Mouse (Mus musculus) cerebellum, adult (tissue): ENCODE data around the gene Exoc3l4.

Experiments used
- ATAC-seq: cut with Nextera tagmentation; 2 replicates; pipeline ENCODE4 v1.9.2; 2017; ENCODE audit warnings: mild to moderate bottlenecking, moderate library complexity, mixed read lengths; ENCODE audit not compliant: insufficient number of reproducible peaks, low FRiP score, low TSS enrichment

Gene Exoc3l4

DNA sequence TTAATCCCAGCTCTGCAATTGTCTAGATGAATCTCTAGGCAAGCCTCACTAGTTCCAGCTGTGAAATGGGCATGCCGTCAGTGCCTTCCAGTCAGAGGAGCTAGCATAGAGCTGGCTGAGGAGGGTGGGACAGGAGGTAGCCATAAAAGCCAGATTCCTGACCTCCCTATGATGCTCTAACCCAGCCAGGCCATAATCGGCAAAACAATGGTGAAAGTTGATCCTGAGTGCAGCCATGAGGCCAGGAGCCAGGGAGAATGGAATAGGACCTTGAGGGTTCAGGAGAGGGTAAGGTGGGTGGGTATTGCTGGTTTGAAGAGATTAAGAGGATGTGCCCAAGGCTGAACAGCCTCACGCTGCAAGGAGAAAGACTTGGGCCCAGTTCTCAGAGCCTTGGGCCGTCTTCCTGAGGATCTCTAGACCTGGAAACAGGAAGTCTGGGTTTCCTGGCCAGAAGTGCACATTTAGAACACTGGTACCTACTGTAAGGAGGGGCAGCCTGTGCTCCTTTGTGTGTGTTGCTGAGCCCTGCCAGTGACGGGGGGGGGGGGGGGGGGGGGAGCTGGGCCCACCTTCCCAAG, 16.0 kb downstream of the Exoc3l4 start:
- no peak for ATAC-seq

DNA sequence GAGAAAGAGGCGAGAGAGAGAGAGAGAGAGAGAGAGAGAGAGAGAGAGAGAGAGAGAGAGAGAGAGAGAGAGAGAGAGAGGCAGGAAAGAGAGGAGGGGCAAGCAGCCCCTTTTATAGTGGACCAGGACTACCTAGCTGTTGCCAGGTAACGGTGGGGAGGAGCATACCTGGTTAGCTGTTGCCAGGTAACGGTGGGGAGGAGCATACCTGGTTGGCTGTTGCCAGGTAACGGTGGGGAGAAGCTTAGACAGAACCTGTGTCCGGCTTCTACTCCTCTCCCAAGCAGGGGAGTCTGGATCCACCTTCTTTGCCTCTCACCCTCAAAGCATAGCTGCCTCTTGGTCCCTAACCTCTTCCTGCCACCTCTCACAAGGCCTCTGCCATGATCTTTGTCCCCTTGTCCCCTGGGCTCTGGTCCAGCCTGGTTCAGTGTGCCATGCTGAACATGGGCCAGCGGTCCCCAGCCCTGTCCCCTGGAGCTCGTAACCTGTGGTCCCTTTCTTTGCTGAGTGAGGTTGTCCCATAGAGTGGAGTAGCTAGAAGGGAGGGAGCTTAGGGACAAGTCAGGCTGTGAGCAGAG, 17.4 kb downstream of the Exoc3l4 start:
- no peak for ATAC-seq

DNA sequence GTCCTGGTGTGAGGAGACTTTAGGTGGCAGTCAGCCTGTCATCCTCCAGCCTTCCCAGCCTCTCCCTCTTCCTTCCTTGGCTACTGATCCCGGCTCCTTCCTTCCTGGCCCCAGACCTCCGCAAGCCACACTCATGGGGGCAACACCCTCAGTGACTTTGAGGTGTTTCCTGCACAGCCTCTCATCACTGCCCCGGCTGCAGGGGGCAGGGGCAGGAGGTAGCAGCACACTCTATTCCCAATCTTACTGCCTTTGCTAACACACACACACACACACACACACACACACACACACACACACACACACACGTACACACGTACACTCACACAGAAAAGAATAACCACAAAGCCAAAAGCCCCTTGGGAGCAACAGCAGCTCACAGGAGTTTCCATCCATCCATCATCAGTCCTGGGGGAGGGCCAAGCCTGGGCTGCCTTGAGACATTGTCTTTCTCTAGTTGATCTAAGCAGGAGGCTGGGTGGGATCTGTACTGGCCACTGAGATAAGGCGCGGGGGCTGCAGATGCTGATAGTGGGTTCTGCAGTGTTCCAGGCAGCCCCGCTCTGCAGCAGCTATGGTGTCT, 18.0 kb downstream of the Exoc3l4 start:
- ATAC-seq = no peak

DNA sequence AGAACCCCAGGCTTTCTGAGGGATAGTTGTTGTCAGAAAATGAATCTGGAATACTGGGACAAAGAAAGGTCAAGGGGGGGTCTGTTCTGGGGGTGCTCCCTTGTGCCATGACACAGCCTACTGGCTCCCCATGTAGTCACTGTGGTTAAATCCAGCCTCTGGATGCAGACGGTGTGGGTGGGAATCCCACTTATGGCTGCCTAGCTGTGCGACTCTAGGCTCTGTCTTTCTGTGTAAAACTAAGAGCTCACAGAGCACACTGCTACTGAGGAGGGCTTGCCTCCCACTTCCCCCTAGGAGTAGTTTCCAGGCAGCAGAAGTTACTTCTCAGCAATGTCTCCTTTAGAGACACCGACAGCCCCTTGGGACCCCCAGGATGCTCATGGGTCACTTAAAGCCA, 19.4 kb downstream of the Exoc3l4 start:
- ATAC-seq = no peak

DNA sequence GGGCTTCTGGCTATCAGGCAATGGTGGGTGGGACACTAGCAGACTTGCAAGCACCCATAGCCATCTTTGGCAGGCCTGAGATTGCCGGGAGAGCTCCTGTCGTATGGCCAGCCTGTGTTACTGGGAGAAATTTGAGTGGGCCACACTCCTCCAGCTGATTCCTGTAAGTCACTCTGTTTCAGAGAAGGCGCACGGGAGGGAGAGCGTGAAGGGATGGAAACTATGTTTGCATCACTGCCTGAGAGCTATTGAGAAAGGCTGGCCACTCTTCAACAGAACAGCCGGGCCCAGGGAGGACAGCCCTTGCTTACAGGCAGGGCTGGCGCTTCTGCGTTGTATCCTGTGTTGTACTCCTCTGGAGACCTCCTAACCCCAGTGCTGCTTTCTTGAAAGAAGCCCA, 19.8 kb downstream of the Exoc3l4 start:
- ATAC-seq = no peak

DNA sequence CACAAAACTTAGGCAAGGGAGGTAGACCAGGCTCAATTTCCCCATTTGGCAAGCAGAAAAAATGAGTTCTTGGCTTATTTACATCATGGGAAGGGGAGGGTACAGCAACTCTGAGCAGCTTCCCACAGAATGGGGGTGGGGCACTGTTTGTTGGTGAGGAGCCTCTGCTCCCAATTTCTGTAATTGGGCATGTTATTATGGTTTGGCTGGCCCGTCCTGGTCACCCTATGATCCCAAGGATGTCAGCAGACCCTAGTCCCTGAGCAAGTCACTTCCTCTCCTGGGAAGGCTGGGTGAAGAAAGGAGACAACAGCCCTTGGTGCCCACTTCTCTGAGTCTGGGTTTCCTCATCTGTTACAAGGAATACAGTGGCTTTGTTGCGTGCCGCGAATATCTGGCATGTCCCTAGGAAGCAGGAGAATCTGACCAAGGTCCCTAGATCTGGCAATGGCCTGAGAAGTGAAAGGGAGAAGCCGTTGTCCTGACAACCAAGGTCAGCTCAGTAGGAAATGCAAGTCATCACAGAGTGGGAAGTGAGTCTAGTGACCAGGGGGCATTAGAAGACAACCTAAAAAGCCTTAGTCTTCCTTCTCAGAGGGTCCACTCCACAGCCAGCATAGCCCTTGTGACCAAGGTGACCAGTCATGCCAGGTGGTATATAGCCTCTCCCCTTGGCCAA, 20.5 kb downstream of the Exoc3l4 start:
- no peak for ATAC-seq

DNA sequence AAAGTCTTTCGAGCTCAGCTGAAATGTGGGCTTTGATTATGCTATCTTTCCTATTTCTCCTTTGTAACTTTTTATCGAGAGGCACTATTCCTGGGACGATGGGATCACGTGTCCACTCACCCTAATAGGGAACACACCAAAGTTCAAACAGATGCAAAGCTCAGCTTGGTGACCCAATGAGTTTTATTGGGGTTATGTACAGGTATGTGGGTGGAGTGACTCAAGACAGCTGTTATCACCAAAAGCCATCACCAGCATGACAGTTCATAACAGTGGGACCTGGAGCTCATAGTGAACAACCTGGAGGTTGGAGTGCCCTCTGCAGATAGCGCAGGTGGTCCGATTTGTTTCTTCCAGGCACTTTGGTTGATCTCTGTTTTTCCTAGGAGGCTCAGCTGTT, 22.0 kb downstream of the Exoc3l4 start:
- no peak for ATAC-seq

DNA sequence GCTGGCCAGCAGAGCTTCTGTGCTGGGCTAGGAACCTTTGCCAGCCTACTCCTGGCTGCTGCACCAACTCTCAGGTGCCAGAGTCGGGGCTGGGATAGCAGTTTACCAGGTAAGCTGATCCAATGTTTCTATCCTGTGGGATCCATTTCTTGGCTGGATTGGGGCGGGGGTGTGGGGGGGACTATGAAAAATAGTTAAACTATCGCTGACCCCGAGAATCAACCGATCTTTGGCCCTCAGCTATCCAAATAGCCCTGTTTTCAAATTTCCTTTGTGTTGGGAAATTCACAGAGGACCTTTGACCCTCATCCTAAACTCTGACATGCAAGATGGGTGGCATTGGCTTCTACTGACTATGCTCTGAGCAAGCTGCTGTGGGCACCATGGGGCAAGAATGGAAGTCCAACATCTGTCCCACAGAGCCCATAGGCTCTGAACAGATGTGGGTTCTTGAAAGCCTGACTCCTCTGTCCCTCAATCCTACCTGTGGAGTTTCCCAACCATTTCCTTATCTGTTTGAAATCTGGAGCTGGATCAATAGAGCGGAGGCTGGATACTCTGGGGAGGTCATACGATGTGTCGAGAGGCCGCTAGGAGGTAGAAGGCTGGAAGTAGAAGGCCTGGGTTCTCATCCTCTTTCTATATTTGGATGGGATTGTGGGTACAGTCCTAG, 24.0 kb downstream of the Exoc3l4 start:
- ATAC-seq = no peak

DNA sequence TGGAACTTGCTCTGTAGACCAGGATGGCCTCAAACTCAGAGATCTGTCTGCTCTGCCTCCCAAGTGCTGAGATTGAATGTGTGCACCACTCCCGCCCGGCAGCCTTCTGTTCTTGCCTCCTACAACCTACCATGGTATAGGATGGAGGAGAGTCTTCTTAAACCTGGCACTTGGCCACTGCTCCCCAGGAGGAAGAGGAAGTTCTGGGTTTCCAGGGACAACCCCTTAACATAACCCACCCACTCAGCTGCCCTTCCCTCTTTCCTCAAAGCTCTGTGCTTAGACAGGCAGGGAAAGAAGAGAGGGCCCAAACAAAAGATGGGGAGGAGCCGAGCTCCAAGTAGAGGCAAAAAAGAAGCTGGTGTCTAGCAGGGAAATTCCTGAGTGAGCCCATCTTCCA, 24.7 kb downstream of the Exoc3l4 start:
- no peak for ATAC-seq

DNA sequence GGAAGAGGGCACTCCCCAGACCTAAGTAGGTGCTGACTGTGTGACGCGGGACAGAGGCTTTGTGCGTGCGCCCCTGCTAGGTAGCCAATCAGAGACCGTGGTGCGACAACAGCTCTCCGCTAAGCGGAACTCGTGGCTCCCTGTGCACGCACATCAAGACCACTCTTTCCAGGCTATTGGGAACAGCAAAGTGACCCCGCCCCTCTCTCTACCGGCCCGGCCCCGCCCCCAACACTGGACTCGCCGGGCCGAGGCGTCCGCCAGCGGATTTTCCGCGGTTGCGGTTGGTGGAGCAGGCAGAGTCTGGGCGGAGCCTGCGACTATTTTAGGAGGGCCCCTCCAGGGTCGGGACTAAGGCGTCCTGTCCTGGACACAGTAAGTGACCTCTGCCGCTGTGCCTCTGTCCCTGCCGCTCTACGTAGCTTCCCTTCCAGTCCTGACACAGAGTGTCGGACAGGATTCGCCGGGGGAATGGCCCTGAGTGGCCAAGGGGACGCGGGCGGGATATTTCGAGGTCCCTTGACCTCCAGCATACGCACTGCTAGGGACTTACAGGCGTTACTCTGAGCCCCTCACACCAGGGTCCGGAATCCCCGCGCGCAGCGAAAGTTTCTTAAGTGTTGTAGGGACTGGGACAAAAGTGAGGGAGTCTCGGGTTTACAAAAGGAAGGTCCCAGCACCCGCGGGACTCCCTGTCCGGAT, 25.6 kb downstream of the Exoc3l4 start, which contains the start of gene Tnfaip2:
Gene Tnfaip2 (plus strand): TSS at position 161 of the 702 bp plus-strand sequence.
- ATAC-seq = no peak

DNA sequence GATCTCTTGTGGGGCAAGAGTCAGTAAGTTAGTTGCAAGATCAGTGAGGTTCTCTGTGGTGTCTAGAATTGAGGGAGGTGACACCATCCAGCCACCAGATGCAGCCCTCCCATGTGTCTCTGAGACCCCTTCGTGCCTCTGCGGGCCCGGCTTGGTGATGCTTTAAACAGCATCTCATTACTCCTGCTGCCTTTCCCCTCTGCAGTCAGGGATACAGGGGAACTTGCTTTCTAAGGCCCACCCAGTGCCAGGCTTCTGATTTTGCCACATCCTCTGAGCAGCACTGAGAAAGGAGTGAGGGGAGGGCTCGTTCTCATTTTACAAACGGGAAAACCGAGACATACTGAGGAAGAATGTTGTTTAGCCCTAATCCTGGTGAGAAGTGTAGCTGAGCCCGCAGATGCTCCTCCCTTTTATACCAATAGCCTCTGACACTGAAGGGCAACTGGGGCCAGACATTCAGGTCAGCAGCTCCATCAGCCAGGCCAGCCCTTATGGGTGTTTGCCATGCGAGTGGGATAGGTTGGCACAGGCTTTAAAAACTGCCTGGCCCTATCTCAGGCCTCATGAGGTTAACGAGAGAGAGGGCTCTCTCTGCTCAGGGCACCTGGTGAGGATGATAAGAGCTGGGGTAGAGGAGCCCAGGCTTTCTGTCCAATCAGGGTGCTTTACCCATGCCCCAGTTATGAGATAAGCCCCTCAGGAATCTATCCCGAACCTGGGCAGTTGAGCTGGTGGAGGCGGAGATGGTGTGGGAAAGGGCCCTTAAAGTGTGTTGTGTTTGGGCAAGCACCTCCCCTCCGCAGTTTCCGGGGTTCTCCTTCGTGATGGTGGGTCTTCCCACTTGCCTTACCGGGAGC, 26.4 kb downstream of the Exoc3l4 start:
- no peak for ATAC-seq

DNA sequence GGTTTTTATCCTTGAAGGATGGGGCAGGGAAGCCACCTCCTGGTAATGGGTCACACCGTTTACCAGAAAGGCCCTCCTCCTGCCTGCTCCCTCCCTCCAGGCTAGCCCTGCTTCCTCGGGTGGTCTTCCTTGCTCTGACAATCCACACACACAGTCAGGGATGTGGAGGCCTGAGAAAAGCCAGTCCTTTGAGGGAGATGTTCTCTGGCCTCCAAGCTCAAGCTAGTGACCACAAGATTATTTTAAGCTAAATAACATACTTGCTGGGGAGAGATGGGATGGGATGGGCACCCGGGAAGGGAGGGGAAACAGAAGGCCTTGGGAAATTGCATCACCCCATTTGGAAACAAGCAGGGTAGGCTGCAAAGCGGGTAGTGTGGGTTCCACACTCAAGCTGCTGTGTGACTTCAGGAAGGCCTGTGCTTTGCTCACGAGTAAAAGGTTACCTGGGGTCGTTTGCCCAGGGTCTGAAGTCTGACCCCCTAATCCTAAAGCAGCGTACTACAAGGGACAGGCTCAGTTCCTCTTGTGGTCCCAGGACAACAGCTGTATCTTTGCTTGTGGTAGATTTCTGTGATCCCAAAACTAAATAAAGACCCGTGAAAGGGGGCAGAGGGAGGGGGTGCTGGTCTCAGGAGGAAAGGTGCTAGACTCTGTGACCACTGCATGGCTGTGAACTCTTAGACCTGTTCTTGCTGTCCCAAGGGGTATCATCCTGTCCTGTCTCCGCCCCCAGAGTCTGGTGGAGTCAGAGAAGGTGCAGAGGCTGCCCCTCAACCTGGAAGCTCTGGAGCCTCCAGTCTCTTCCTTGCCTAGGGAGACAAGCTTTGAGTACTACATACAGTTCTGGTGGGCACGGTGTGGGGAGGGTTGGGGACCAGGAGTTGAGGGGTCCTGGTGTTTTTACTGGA, 27.4 kb downstream of the Exoc3l4 start:
- ATAC-seq = no peak

DNA sequence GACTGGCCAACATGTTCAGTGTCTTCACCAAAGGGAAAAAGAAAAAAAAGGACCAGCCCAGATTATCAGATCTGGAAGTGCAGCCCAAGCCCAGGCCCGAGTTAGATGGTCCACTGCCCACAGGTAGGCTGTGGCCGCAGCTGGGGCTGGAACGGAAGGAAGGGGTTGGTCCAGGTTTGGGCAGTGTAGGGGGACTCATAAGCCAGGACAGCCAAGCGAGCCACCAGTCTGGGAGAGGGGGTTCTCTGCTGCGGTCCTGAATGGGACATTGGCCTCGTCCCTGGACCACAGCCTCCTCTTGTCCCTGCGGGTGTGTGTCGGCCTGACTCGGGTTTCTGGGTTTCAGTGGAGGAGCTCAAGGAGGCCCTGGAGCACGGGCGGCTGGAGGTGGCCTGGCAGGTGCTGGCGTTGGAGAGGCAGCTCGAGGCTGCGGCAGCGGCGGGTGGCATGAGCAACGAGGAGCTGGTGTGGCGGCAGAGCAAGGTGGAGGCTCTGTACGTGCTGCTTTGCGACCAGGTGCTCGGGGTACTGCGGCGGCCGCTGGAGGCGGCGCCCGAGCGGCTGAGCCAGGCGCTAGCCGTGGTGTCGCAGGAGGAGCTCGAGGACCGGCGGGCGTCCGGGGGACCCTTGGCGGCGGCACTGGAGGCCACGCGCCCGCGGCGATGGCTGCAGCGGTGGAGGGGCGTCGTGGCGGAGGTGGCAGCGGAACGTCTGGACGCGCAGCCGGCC, 28.5 kb downstream of the Exoc3l4 start:
- ATAC-seq = no peak

DNA sequence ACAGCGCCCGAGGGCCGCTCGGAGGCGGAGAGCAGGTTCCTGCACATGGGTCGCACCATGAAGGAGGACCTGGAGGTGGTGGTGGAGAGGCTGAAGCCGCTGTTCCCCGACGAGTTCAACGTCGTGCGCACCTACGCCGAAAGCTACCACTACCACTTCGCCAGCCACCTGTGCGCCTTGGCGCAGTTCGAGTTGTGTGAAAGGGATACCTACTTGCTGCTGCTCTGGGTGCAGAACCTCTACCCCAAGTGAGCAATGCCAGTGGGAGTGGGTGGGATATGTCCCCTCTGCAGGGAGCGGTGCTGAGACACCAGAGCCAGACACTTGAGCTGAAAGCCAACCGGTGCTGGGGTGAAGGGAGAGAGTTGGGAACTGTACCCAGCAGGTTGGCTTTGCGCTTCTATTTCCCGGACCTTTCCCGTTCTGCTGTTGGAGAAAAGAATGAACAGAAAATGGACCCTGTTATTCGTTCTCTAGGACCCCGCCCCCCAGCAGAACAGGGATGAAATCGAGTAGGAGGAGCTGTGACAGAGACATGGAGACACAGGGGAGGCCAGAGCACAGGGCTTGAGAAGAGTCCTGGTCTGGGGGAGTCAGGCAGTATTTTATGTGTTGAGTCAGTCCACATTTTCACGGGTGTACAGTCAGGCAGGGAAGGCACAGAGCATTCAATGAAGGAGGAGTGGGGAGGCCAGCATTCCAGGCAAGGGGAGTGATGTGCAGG, 29.2 kb downstream of the Exoc3l4 start:
- ATAC-seq = no peak

DNA sequence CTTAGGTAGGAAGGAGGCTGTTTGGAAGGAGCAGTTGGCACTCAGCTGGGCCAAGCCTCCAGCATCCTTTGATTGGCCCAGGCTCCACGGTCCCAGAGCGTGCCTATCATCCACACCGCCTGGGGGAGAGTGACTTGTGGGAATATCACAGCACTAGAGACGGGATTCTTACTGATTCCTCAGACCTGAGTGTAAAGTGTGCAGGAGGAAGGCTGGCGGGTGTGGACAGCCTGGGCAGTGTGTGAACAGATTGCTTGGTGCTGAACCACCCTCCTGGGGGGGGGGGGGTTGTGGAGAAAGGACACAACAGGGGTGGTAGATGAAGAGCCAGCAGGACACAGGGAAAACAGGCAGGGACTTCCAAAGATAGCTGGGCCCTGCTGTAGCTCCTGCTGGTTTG, 29.9 kb downstream of the Exoc3l4 start:
- ATAC-seq = no peak

DNA sequence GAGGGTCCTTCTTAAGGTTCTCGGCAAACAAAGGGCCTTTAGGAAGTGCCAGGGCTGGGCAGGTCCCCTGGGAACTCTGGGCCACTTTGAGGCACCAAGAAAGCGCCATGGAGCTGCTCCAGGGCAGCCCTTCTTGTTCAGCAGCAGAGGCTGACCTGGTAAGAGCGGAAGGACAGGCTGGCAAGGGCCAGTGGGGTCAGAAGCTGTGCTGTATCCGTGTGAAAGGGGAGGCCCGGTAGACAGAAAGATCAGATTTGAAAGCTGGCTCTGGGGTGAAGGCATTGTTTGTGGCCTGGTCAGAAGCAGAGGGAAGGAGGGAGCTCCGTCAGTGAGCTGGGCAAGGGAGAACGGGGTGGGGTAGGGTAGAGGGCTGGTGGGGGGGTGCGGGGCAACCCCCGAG, 30.5 kb downstream of the Exoc3l4 start:
- ATAC-seq = no peak
